Mouse (Mus musculus) heart, postnatal 0 days (tissue): Measurements from ENCODE around the gene Trappc10.

Source experiments
- CTCF ChIP-seq: IDR thresholded peaks from 2 replicates; pipeline ENCODE4 v1.5.1; 2016; ENCODE audit warnings: antibody characterized with exemption, control low read depth, low read depth
- EP300 ChIP-seq: IDR thresholded peaks from 2 replicates; pipeline ENCODE4 v1.6.1; 2016; ENCODE audit warnings: antibody characterized with exemption, low read depth

DNA sequence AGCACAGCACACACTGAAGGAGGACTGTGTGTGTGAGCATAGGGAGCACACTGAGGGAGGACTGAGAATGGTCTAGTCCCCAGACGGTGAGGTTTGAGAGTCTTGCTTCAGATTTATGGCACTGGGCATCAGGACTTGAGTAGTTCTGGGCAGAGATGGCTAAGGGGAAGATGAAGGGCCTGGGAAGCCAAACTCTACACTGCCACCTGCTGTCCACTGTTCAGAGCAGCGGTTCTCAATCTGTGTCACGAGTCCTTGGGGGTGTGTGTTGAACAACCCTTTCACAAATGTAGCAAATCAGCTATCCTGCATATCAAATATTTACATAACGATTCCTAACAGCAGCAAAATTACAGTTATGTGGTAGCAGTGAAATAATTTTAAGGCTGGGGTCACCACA is 80.5 kb downstream of the Trappc10 start:
- TF ChIP-seq CTCF (peak; percentile 78), EP300 (no peak)
